Mouse (Mus musculus): ENCODE results near the gene Cct8l1.

Gene Cct8l1

GRCm38 (mm10) chr5:25515767-25516166 lies at the start of gene Cct8l1:
Cct8l1 (plus strand) TSS chr5:25516067.
- no peak for DNase-seq (ENCODE audit: low read depth)

GRCm38 (mm10) chr5:25472070-25472469 lies 43.8 kb upstream of the Cct8l1 start:
- no peak for DNase-seq (ENCODE audit: low read depth)

- DNase-seq (ENCODE audit: low read depth), result no peak
These were observed 40.1 kb upstream of the Cct8l1 start for GRCm38 (mm10) chr5:25475789-25476188.

GRCm38 (mm10) chr5:25478863-25479262 lies 37.0 kb upstream of the Cct8l1 start:
- DNase-seq (ENCODE audit: low read depth), result no peak

- DNase-seq (ENCODE audit: low read depth), result no peak
These were observed 19.2 kb upstream of the Cct8l1 start for GRCm38 (mm10) chr5:25496652-25497051.

GRCm38 (mm10) chr5:25497369-25497719 lies 18.5 kb upstream of the Cct8l1 start:
- no peak for DNase-seq (ENCODE audit: low read depth)

GRCm38 (mm10) chr5:25497720-25498345 lies 18.0 kb upstream of the Cct8l1 start:
- no peak for DNase-seq (ENCODE audit: low read depth)

GRCm38 (mm10) chr5:25498346-25498820 lies 17.5 kb upstream of the Cct8l1 start, which contains the start of gene Kmt2c:
Kmt2c (minus strand) TSS chr5:25498783.
- DNase-seq (ENCODE audit: low read depth), result no peak

- DNase-seq (ENCODE audit: low read depth), result no peak
These were observed 16.9 kb upstream of the Cct8l1 start for GRCm38 (mm10) chr5:25498821-25499422.

- DNase-seq (ENCODE audit: low read depth), result peak; percentile 87
These were observed 16.2 kb upstream of the Cct8l1 start for GRCm38 (mm10) chr5:25499423-25500398.

- no peak for DNase-seq (ENCODE audit: low read depth)
These were observed 15.2 kb upstream of the Cct8l1 start for GRCm38 (mm10) chr5:25500686-25501085.

GRCm38 (mm10) chr5:25506041-25506440 lies 9.8 kb upstream of the Cct8l1 start:
- DNase-seq (ENCODE audit: low read depth), result no peak

- DNase-seq (ENCODE audit: low read depth), result no peak
These were observed 531 bp downstream of the Cct8l1 start for GRCm38 (mm10) chr5:25516301-25516895.

GRCm38 (mm10) chr5:25517550-25517949 lies 1.7 kb downstream of the Cct8l1 start:
- DNase-seq (ENCODE audit: low read depth), result no peak

- DNase-seq (ENCODE audit: low read depth), result no peak
These were observed 4.0 kb downstream of the Cct8l1 start for GRCm38 (mm10) chr5:25519820-25520219.

- DNase-seq (ENCODE audit: low read depth), result no peak
These were observed 5.6 kb downstream of the Cct8l1 start for GRCm38 (mm10) chr5:25521461-25521860.

GRCm38 (mm10) chr5:25526116-25526515 lies 10.2 kb downstream of the Cct8l1 start:
- no peak for DNase-seq (ENCODE audit: low read depth)

GRCm38 (mm10) chr5:25526926-25527325 lies 11.1 kb downstream of the Cct8l1 start:
- DNase-seq (ENCODE audit: low read depth), result no peak

GRCm38 (mm10) chr5:25527971-25528370 lies 12.1 kb downstream of the Cct8l1 start:
- DNase-seq (ENCODE audit: low read depth), result no peak

- no peak for DNase-seq (ENCODE audit: low read depth)
These were observed 13.1 kb downstream of the Cct8l1 start for GRCm38 (mm10) chr5:25528851-25529528.

Measured in c-Kit-positive CD71-positive TER-119-negative erythroid progenitor cells, embryonic 14.5 days (primary cell).